ENCODE assay signal across 8 mouse cellular contexts in genomic region chr5:134932179-134932902, GRCm38 (mm10). TPM values are rescaled to one million over a fixed set of nuclear protein-coding genes. Genes with fewer than 3 reads are reported as not detected.
DNase-seq lines count a peak whose midpoint lies in the region; ATAC-seq and TF ChIP-seq lines count a peak whose summit lies in the region.

Gene Mettl27 (plus strand): TSS chr5:134932368.

- peaks cover 10% of the 10 kb centered on the region; the same call in 1 of the 2 replicates for H3K36me3 ChIP-seq in heart, embryonic 10.5 days
- H3K36me3 ChIP-seq in kidney, embryonic 15.5 days = peaks cover 19% of the 10 kb centered on the region; the same call in 1 of the 2 replicates

- no peaks in the 10 kb centered on the region for H3K9me3 ChIP-seq in heart, embryonic 10.5 days
- no peaks in the 10 kb centered on the region for H3K9me3 ChIP-seq in kidney, embryonic 15.5 days (replicated peaks)

- peak within 1 kb of the TSS; percentile 70 for H3K4me3 ChIP-seq in bone marrow macrophage, adult 2 months (ENCODE audit: insufficient read depth, low read length)
- peak within 1 kb of the TSS; percentile 67 for H3K4me3 ChIP-seq in embryonic fibroblast, embryonic 13.5 days (ENCODE audit: insufficient read depth, low read length)
- H3K4me3 ChIP-seq in heart, embryonic 10.5 days = peak within 1 kb of the TSS; percentile 82
- H3K4me3 ChIP-seq in kidney, embryonic 15.5 days (replicated peaks) = peak within 1 kb of the TSS; percentile 82

- H3K4me1 ChIP-seq in bone marrow macrophage, adult 2 months (ENCODE audit: control insufficient read depth, insufficient read depth, low read length) = peaks cover 28% of the 10 kb centered on the region
- H3K4me1 ChIP-seq in embryonic fibroblast, embryonic 13.5 days (ENCODE audit: control insufficient read depth, insufficient read depth, low read length) = no peaks in the 10 kb centered on the region
- H3K4me1 ChIP-seq in heart, embryonic 10.5 days = peaks cover 8% of the 10 kb centered on the region
- peaks cover 15% of the 10 kb centered on the region for H3K4me1 ChIP-seq in kidney, embryonic 15.5 days

- peak; percentile 93 for DNase-seq in A20 (ENCODE audit: low read depth, low spot score)
- peak; percentile 96 for DNase-seq in heart, embryonic 10.5 days (ENCODE audit: low spot score)
- DNase-seq in liver = peak; percentile 95
- DNase-seq in spleen, postnatal 4 days (ENCODE audit: low spot score in 2 of 2) = peak; percentile 91 to 93

- under 1% methylated on average over 41 of the region's 41 CpGs for WGBS in heart, embryonic 10.5 days
- under 1% methylated on average over 41 of the region's 41 CpGs for WGBS in kidney, embryonic 15.5 days

- no peaks in the 10 kb centered on the region; the same call in 1 of the 2 replicates for H3K27me3 ChIP-seq in heart, embryonic 10.5 days (ENCODE audit: insufficient read depth, poor library complexity, severe bottlenecking)
- no peaks in the 10 kb centered on the region for H3K27me3 ChIP-seq in kidney, embryonic 15.5 days

- peak; percentile 96 for ATAC-seq in kidney, embryonic 15.5 days (replicated peaks; ENCODE audit: low FRiP score)
- ATAC-seq in monocyte, adult 5-6 weeks (replicated peaks; ENCODE audit: insufficient number of reproducible peaks, low FRiP score, low TSS enrichment, poor library complexity, severe bottlenecking) = peak; percentile 87

- peak within 1 kb of the TSS; percentile 83 for H3K9ac ChIP-seq in kidney, embryonic 15.5 days

- H3K4me2 ChIP-seq in kidney, embryonic 15.5 days = peak within 1 kb of the TSS; percentile 74

- peak within 1 kb of the TSS; percentile 41 for H3K27ac ChIP-seq in bone marrow macrophage, adult 2 months (ENCODE audit: insufficient read depth, low read depth, low read length)
- H3K27ac ChIP-seq in embryonic fibroblast, embryonic 13.5 days (ENCODE audit: insufficient read depth, low read length) = peak within 1 kb of the TSS; percentile 37; the same call in 1 of the 2 replicates
- peak within 1 kb of the TSS; percentile 90 for H3K27ac ChIP-seq in heart, embryonic 10.5 days
- peak within 1 kb of the TSS; percentile 90 for H3K27ac ChIP-seq in kidney, embryonic 15.5 days

- no peak for TF ChIP-seq POLR2A in bone marrow macrophage, adult 2 months (IDR thresholded peaks at IDR 0.05; ENCODE audit: borderline replicate concordance, low read depth, low read length)
- TF ChIP-seq POLR2A in embryonic fibroblast, embryonic 13.5 days (IDR thresholded peaks at IDR 0.05; ENCODE audit: low read depth, low read length) = peak; percentile 68

- TF ChIP-seq CTCF in bone marrow macrophage, adult 2 months (IDR thresholded peaks at IDR 0.05; ENCODE audit: low read depth, low read length) = no peak
- no peak for TF ChIP-seq CTCF in embryonic fibroblast, embryonic 13.5 days (IDR thresholded peaks at IDR 0.05; ENCODE audit: borderline replicate concordance, insufficient read depth, low read length)

RNA-seq across cellular contexts. Expression of gene Mettl27, which starts in this region (rescaled TPM):
- polyA plus RNA-seq in bone marrow macrophage, adult 2 months (2012; ENCODE audit: insufficient read depth, insufficient read length, missing spikeins) = 7.0 and 8.4 TPM in 2 replicates
- polyA plus RNA-seq in embryonic fibroblast, embryonic 13.5 days (2011; ENCODE audit: insufficient read length, low read depth, missing spikeins) = 4.1 and 4.2 TPM in 2 replicates
- polyA plus RNA-seq in heart, embryonic 10.5 days (2016; fragmentation: Nextera tagmentation; extraction: Ambion mirVana) = 8.8 and 12.1 TPM in 2 replicates
- polyA plus RNA-seq in kidney, embryonic 15.5 days (2015; fragmentation: Nextera tagmentation; extraction: Ambion mirVana) = 23.3 and 26.1 TPM in 2 replicates
- 1.3 to 1.6 TPM in 2 of 3 replicates, not detected in the other for total RNA-seq in monocyte, adult 5-6 weeks (2017)

Comparison
In these comparisons a context has a peak if more than half of its experiments do, and no peak if none do; other contexts are left out.
1. Peak in every context shown above with its lines: DNase-seq, ATAC-seq, H3K4me3 ChIP-seq and H3K27ac ChIP-seq.
2. H3K27ac ChIP-seq: peak in every context shown above with its lines; median percentile 90 in heart, embryonic 10.5 days; 90 in kidney, embryonic 15.5 days; 41 in bone marrow macrophage, adult 2 months; 37 in embryonic fibroblast, embryonic 13.5 days.